Mouse (Mus musculus): ENCODE results near the gene Fam20a. TPM values are rescaled to one million over a fixed set of nuclear protein-coding genes. Genes with fewer than 3 reads are reported as not detected.
A peak's percentile ranks its signal among the peaks of the same experiment; 100 is the strongest.

Gene Fam20a
- polyA plus RNA-seq, 1 experiment from 2014 or later: 5.1 TPM

GRCm38 (mm10) chr11:109649975-109650701, 71.9 kb downstream of the Fam20a start:
- Histone ChIP-seq H3K36me3 (peaks cover 14% of the 10 kb centered on the region), H3K27ac (peak overlapping the region; percentile 96), H3K9me3 (no peaks in the 10 kb centered on the region), H3K9ac (peak overlapping the region; percentile 97), H3K27me3 (no peaks in the 10 kb centered on the region), H3K4me1 (peaks cover 29% of the 10 kb centered on the region), H3K4me3 (peak overlapping the region; percentile 93), H3K4me2 (peak overlapping the region; percentile 92)
- peak; percentile 68 for ATAC-seq (ENCODE audit: insufficient number of reproducible peaks, insufficient read depth, low FRiP score, low TSS enrichment, low read depth)
- WGBS: 2% methylated on average over 31 of the region's 31 CpGs

- H3K9me3 ChIP-seq: no peaks in the 10 kb centered on the region
- no peak for ATAC-seq (ENCODE audit: insufficient number of reproducible peaks, insufficient read depth, low FRiP score, low TSS enrichment, low read depth)
- peaks cover 29% of the 10 kb centered on the region for H3K4me1 ChIP-seq
- peaks cover 7% of the 10 kb centered on the region for H3K36me3 ChIP-seq
- H3K4me2 ChIP-seq: peak within 1 kb of the TSS; percentile 92
- peak within 1 kb of the TSS; percentile 96 for H3K27ac ChIP-seq
- H3K27me3 ChIP-seq: no peaks in the 10 kb centered on the region
- peak within 1 kb of the TSS; percentile 97 for H3K9ac ChIP-seq
- 28% methylated on average over 8 of the region's 8 CpGs for WGBS
- H3K4me3 ChIP-seq: peak within 1 kb of the TSS; percentile 93
These were observed 72.9 kb downstream of the Fam20a start, which contains the start of gene Prkar1a for GRCm38 (mm10) chr11:109649206-109649605. TSS of gene Prkar1a (plus strand) at chr11:109649405.

- 41% methylated on average over 7 of the region's 7 CpGs for WGBS
- Histone ChIP-seq H3K4me1 (peaks cover 26% of the 10 kb centered on the region), H3K4me3 (no peak overlapping the region), H3K36me3 (no peaks in the 10 kb centered on the region), H3K27me3 (no peaks in the 10 kb centered on the region), H3K9ac (no peak overlapping the region), H3K27ac (no peak overlapping the region), H3K4me2 (no peak overlapping the region), H3K9me3 (no peaks in the 10 kb centered on the region)
- ATAC-seq (ENCODE audit: insufficient number of reproducible peaks, insufficient read depth, low FRiP score, low TSS enrichment, low read depth): no peak
These were observed 73.6 kb downstream of the Fam20a start for GRCm38 (mm10) chr11:109648510-109648909.

GRCm38 (mm10) chr11:109641498-109642222, 80.4 kb downstream of the Fam20a start:
- Histone ChIP-seq H3K4me3 (no peak overlapping the region), H3K27me3 (no peaks in the 10 kb centered on the region), H3K4me1 (no peaks in the 10 kb centered on the region), H3K36me3 (no peaks in the 10 kb centered on the region), H3K9ac (no peak overlapping the region), H3K4me2 (no peak overlapping the region), H3K9me3 (no peaks in the 10 kb centered on the region), H3K27ac (no peak overlapping the region)
- ATAC-seq (ENCODE audit: insufficient number of reproducible peaks, insufficient read depth, low FRiP score, low TSS enrichment, low read depth): no peak
- 73% methylated on average over 5 of the region's 5 CpGs for WGBS

- H3K9ac ChIP-seq: no peak overlapping the region
- H3K4me1 ChIP-seq: no peaks in the 10 kb centered on the region
- no peak overlapping the region for H3K27ac ChIP-seq
- H3K4me2 ChIP-seq: no peak overlapping the region
- H3K36me3 ChIP-seq: no peaks in the 10 kb centered on the region
- H3K4me3 ChIP-seq: no peak overlapping the region
- no peaks in the 10 kb centered on the region for H3K9me3 ChIP-seq
- no peaks in the 10 kb centered on the region for H3K27me3 ChIP-seq
- 65% methylated on average over 6 of the region's 6 CpGs for WGBS
- no peak for ATAC-seq (ENCODE audit: insufficient number of reproducible peaks, insufficient read depth, low FRiP score, low TSS enrichment, low read depth)
These were observed 86.1 kb downstream of the Fam20a start for GRCm38 (mm10) chr11:109635871-109636395.

- no peaks in the 10 kb centered on the region for H3K9me3 ChIP-seq
- no peak for ATAC-seq (ENCODE audit: insufficient number of reproducible peaks, insufficient read depth, low FRiP score, low TSS enrichment, low read depth)
- H3K4me2 ChIP-seq: no peak overlapping the region
- no peaks in the 10 kb centered on the region for H3K27me3 ChIP-seq
- no peak overlapping the region for H3K27ac ChIP-seq
- H3K4me3 ChIP-seq: no peak overlapping the region
- no peak overlapping the region for H3K9ac ChIP-seq
- WGBS: 72% methylated on average over 9 of the region's 9 CpGs
- H3K36me3 ChIP-seq: no peaks in the 10 kb centered on the region
- no peaks in the 10 kb centered on the region for H3K4me1 ChIP-seq
These were observed 87.2 kb downstream of the Fam20a start for GRCm38 (mm10) chr11:109634928-109635327.

- no peaks in the 10 kb centered on the region for H3K9me3 ChIP-seq
- no peak for ATAC-seq (ENCODE audit: insufficient number of reproducible peaks, insufficient read depth, low FRiP score, low TSS enrichment, low read depth)
- no peak overlapping the region for H3K9ac ChIP-seq
- H3K27ac ChIP-seq: no peak overlapping the region
- H3K27me3 ChIP-seq: no peaks in the 10 kb centered on the region
- H3K4me1 ChIP-seq: no peaks in the 10 kb centered on the region
- no peaks in the 10 kb centered on the region for H3K36me3 ChIP-seq
- H3K4me3 ChIP-seq: no peak overlapping the region
- H3K4me2 ChIP-seq: no peak overlapping the region
- WGBS: 47% methylated on average over 10 of the region's 10 CpGs
These were observed 93.0 kb downstream of the Fam20a start for GRCm38 (mm10) chr11:109629021-109629521.

- no peak overlapping the region for H3K27ac ChIP-seq
- H3K27me3 ChIP-seq: no peaks in the 10 kb centered on the region
- H3K36me3 ChIP-seq: no peaks in the 10 kb centered on the region
- ATAC-seq (ENCODE audit: insufficient number of reproducible peaks, insufficient read depth, low FRiP score, low TSS enrichment, low read depth): no peak
- peaks cover 2% of the 10 kb centered on the region; the same call in 1 of the 2 replicates for H3K4me1 ChIP-seq
- no peak overlapping the region for H3K4me3 ChIP-seq
- H3K4me2 ChIP-seq: no peak overlapping the region
- WGBS: 85% methylated on average over 3 of the region's 3 CpGs
- H3K9me3 ChIP-seq: no peaks in the 10 kb centered on the region
- no peak overlapping the region for H3K9ac ChIP-seq
These were observed 94.0 kb downstream of the Fam20a start for GRCm38 (mm10) chr11:109628099-109628498.

- H3K9me3 ChIP-seq: no peaks in the 10 kb centered on the region
These were observed 94.4 kb downstream of the Fam20a start for GRCm38 (mm10) chr11:109627648-109628047.

GRCm38 (mm10) chr11:109623238-109623637, 98.8 kb downstream of the Fam20a start:
- no peak for ATAC-seq (ENCODE audit: insufficient number of reproducible peaks, insufficient read depth, low FRiP score, low TSS enrichment, low read depth)
- H3K36me3 ChIP-seq: no peaks in the 10 kb centered on the region
- no peak overlapping the region for H3K9ac ChIP-seq
- H3K4me2 ChIP-seq: no peak overlapping the region
- H3K4me1 ChIP-seq: peaks cover 11% of the 10 kb centered on the region
- H3K27me3 ChIP-seq: no peaks in the 10 kb centered on the region
- H3K9me3 ChIP-seq: no peaks in the 10 kb centered on the region
- 83% methylated on average over 7 of the region's 7 CpGs for WGBS
- no peak overlapping the region for H3K27ac ChIP-seq
- H3K4me3 ChIP-seq: no peak overlapping the region

More at GRCm38 (mm10) chr11:109627648-109628047, 94.4 kb downstream of the Fam20a start:
- ATAC-seq (ENCODE audit: insufficient number of reproducible peaks, insufficient read depth, low FRiP score, low TSS enrichment, low read depth): no peak
- H3K4me1 ChIP-seq: peaks cover 6% of the 10 kb centered on the region
- 90% methylated on average over 4 of the region's 4 CpGs for WGBS
- H3K27me3 ChIP-seq: no peaks in the 10 kb centered on the region
- H3K9ac ChIP-seq: no peak overlapping the region
- no peak overlapping the region for H3K4me3 ChIP-seq
- no peaks in the 10 kb centered on the region for H3K36me3 ChIP-seq
- H3K4me2 ChIP-seq: no peak overlapping the region
- H3K27ac ChIP-seq: no peak overlapping the region

GRCm38 (mm10) chr11:109622518-109623037, 99.5 kb downstream of the Fam20a start:
- 23% methylated on average over 15 of the region's 15 CpGs for WGBS
- H3K27ac ChIP-seq: no peak overlapping the region

More at GRCm38 (mm10) chr11:109622518-109623037, 99.5 kb downstream of the Fam20a start:
- peaks cover 11% of the 10 kb centered on the region for H3K4me1 ChIP-seq
- H3K4me2 ChIP-seq: peak overlapping the region; percentile 52
- H3K36me3 ChIP-seq: no peaks in the 10 kb centered on the region
- H3K27me3 ChIP-seq: no peaks in the 10 kb centered on the region
- H3K9me3 ChIP-seq: no peaks in the 10 kb centered on the region
- H3K4me3 ChIP-seq: no peak overlapping the region; the same call in 1 of the 2 replicates
- H3K9ac ChIP-seq: 0 out of 2 replicates have a peak overlapping the region, but pooled peaks have one; percentile 32
- no peak for ATAC-seq (ENCODE audit: insufficient number of reproducible peaks, insufficient read depth, low FRiP score, low TSS enrichment, low read depth)
